Mouse (Mus musculus): ENCODE measurements at regions not wholly inside any gene's neighbourhood (a gene's known extent, or its start where the extent isn't known, plus 50 kb on each side); places are given as distances from the start of the nearest gene placed in this dataset.

DNA sequence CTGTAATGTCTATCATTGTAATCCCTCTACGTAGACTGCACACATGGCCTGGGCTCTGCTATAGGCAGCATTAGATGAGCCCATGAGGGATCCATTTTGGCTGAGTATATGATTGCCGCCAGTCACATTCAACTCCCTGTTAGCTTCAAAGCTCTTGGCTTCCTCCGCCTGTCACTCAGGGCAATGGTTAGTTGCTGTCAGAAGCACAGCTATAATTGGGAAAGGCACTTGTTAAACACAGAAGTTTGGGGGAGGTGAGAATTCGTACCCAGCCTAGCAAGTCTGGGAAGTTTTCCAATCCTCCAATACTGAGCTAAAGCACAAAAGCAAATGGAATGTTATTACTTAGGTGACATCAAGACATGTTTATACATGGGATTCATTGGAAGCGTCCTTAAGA, 627.7 kb upstream of the Fam92a start:
- TF ChIP-seq SMC3 (IDR thresholded peaks at IDR 0.05; ENCODE audit: low read depth, low read length) (no peak), RCOR1 (conservative IDR thresholded peaks at IDR 0.05; ENCODE audit: low read depth, low read length) (no peak), NELFE (IDR thresholded peaks at IDR 0.05; ENCODE audit: low read depth, low read length) (no peak), EP300 (IDR thresholded peaks at IDR 0.05; ENCODE audit: low read length) (no peak), ZKSCAN1 (IDR thresholded peaks at IDR 0.05; ENCODE audit: borderline replicate concordance, low read depth, low read length) (no peak), USF1 (IDR thresholded peaks at IDR 0.05; ENCODE audit: low read depth, low read length) (no peak), MEF2A (IDR thresholded peaks at IDR 0.05; ENCODE audit: borderline replicate concordance, low read depth, low read length) (no peak)
- H3K27ac ChIP-seq (ENCODE audit: insufficient read depth, low read depth) = no peak overlapping the region
- H3K27me3 ChIP-seq (replicated peaks) = no peaks in the 10 kb centered on the region
- in situ Hi-C loops (cut with MboI; ENCODE audit: low pct_ligation_motif_present, low pct_unique_long_range_greater_than_20kb, low sequenced_read_pairs) = no loop called here
- no peak overlapping the region for H3K9ac ChIP-seq (ENCODE audit: insufficient read depth, low read depth)
- H3K9me3 ChIP-seq (replicated peaks; ENCODE audit: low read length) = no peaks in the 10 kb centered on the region
- no peak for DNase-seq (ENCODE audit: extremely low read depth)
- H3K36me3 ChIP-seq (replicated peaks in 1 of 2; ENCODE audit: control insufficient read depth in 1 of 2, insufficient read depth in 1 of 2, low read length in 1 of 2) = no peaks in the 10 kb centered on the region
- H3K79me2 ChIP-seq (replicated peaks; ENCODE audit: control insufficient read depth, extremely low read depth, insufficient read depth, poor library complexity, severe bottlenecking) = no peaks in the 10 kb centered on the region
- dilution Hi-C loops (cut with MboI; ENCODE audit: extremely low pct_ligation_motif_present, extremely low pct_unique_long_range_greater_than_20kb, low sequenced_read_pairs) = no loop called here
- H3K4me1 ChIP-seq (ENCODE audit: control insufficient read depth in 1 of 2, insufficient read depth in 2 of 2) = no peaks in the 10 kb centered on the region
- no peak overlapping the region for H3K4me2 ChIP-seq (ENCODE audit: insufficient read depth, low read depth, poor library complexity, severe bottlenecking)
- no peak overlapping the region for H3K4me3 ChIP-seq (replicated peaks in 1 of 3; ENCODE audit: low read depth in 2 of 3, low read length in 2 of 3, poor library complexity in 1 of 3)

- no peaks in the 10 kb centered on the region for H3K27me3 ChIP-seq (replicated peaks)
- no peak overlapping the region for H3K4me2 ChIP-seq (ENCODE audit: insufficient read depth, low read depth, poor library complexity, severe bottlenecking)
- no peak overlapping the region for H3K4me3 ChIP-seq (replicated peaks in 1 of 3; ENCODE audit: low read depth in 2 of 3, low read length in 2 of 3, poor library complexity in 1 of 3)
- TF ChIP-seq RCOR1 (conservative IDR thresholded peaks at IDR 0.05; ENCODE audit: low read depth, low read length) = no peak
- TF ChIP-seq POLR2AphosphoS2 (IDR thresholded peaks at IDR 0.05; ENCODE audit: low read depth, low read length) = no peak
- no peak for TF ChIP-seq HCFC1 (IDR thresholded peaks at IDR 0.05; ENCODE audit: low read depth, low read length)
- TF ChIP-seq ZMIZ1 (IDR thresholded peaks at IDR 0.05; ENCODE audit: low read depth, low read length) = no peak
- no peak for TF ChIP-seq ETS1 (conservative IDR thresholded peaks at IDR 0.05; ENCODE audit: low read depth, low read length)
- TF ChIP-seq MAX (IDR thresholded peaks at IDR 0.05; ENCODE audit: low read length) = no peak
- no peaks in the 10 kb centered on the region for H3K36me3 ChIP-seq (replicated peaks in 1 of 2; ENCODE audit: control insufficient read depth in 1 of 2, insufficient read depth in 1 of 2, low read length in 1 of 2)
- dilution Hi-C loops (cut with MboI; ENCODE audit: extremely low pct_ligation_motif_present, extremely low pct_unique_long_range_greater_than_20kb, low sequenced_read_pairs) = no loop called here
- H3K9ac ChIP-seq (ENCODE audit: insufficient read depth, low read depth) = no peak overlapping the region
- DNase-seq (ENCODE audit: extremely low read depth) = no peak
- H3K79me2 ChIP-seq (replicated peaks; ENCODE audit: control insufficient read depth, extremely low read depth, insufficient read depth, poor library complexity, severe bottlenecking) = no peaks in the 10 kb centered on the region
- H3K27ac ChIP-seq (ENCODE audit: insufficient read depth, low read depth) = no peak overlapping the region
- peaks cover 8 to 26% of the 10 kb centered on the region in 2 experiments for H3K4me1 ChIP-seq (ENCODE audit: control insufficient read depth in 1 of 2, insufficient read depth in 2 of 2)
- in situ Hi-C loops (cut with MboI; ENCODE audit: low pct_ligation_motif_present, low pct_unique_long_range_greater_than_20kb, low sequenced_read_pairs) = no loop called here
- no peaks in the 10 kb centered on the region for H3K9me3 ChIP-seq (replicated peaks; ENCODE audit: low read length)
Observed at GRCm38 (mm10) chr4:12792764-12793422, 621.1 kb upstream of the Fam92a start.
